Mouse (Mus musculus): ENCODE data around the gene Mrpl4.
A peak's percentile ranks its signal among the peaks of the same experiment; 100 is the strongest.

The Mrpl4 gene

DNA sequence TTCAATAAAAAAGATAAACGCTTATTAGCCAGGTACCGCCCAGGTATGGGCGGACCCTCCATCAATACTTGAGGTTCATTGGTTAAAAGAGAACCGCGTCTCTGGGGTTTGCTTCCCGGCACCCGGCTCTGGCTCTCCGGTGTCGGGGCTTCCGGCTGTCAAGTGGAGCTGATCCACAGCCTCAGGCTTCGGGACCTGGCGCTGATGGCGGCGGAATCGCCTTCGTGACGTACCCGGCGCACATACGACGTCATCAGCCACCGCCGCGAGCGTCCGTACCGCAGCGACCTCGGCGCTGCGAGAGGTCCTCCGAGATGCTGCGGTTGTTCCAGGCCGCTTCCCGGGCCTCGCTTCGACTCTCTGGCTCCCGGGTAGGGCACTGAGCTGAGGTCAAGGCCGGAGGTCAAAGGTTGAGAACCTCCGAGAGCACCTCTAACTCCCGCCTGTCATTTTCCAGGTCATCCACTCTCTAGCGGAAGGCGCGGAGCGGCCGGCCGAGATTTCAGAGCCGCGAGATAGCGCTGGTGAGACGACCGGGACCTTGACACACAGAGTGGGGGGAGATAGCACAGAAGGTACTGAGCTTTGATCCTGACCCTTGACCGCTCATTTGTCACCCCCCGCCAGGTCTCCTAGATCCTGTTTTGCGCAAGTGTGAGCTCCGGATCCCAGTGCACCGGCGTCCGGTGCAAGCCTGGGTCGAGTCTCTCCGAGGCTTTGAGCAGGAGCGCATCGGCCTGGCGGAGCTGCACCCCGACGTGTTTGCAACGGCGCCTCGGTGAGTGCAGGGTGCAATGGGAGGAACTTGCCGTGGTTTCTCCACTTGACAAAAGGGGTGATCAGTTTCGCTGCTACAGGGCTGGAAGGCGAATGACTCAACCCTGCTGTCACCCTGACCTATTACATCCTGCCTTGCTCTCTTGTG lies at the start of gene Mrpl4:
Gene Mrpl4, plus strand, starts transcription at position 112 of the 925 bp plus-strand sequence.
- DNase-seq (ENCODE audit: low spot score) = peak; percentile 93

DNA sequence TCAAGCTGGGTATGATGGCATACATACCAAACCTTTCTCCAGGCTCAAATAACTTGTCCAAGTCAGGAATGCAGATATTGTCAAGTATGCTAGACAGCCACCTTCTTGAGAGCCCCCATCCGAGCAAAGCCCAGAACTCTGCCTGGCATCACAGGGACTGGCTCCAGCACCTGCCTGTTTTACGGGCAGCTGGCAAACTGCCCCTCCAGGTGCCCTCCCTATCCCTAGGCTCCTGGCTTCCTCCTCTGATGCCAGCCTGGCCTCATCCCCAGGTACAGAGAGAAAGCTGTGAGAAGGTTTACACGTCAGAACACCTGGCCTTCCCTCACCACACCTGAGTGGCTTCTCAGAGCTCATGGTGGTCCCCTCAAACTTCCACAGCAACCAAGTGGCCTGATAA lies 45.5 kb upstream of the Mrpl4 start:
- no peak for DNase-seq (ENCODE audit: low spot score)

DNA sequence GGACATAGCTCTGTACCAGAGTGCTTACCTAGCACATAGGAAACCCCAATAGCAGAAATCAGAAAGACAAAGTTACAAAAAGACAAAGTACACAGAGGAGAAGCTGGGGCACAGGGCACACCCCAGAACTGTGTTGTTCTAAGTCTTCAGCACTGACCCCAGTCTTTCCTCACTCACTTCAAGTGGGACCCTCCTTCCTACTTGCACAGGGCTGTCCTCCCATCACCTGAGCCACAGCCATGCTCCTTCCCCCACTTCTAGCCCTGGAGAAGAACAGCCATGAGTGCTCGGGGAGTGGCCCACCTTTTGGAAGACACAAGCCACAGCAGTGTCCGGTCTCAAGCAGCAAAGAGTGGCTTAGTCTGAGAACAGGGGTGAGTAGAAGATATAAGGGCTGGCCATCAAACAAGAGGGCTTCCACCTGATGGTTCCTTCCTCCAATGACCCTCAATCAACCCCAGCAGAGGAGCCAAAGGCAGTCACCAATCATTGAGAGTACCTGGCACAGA lies 43.1 kb upstream of the Mrpl4 start, which contains the start of gene Dnmt1:
Gene Dnmt1, minus strand, starts transcription at position 459 of the 509 bp plus-strand sequence.
- DNase-seq (ENCODE audit: low spot score) = no peak

DNA sequence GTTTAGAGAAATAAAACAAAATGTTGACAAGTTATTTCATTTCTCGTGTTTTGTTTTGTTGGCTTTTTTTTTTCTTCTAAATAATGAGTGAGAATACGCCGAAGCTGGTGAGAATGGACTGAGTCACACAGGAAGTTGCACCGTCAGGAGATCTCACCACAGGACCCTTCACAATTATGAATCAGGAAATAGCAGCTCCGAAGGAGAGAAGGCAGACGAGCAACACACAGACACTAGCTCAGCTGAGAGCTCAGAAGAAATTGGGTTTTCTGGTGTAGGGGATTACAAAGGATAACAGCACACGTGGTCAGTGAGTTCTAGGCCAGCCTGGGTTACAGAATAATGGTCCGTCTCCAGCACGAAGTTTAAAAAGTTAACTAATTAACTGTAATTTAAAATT lies 41.0 kb upstream of the Mrpl4 start:
- no peak for DNase-seq (ENCODE audit: low spot score)

DNA sequence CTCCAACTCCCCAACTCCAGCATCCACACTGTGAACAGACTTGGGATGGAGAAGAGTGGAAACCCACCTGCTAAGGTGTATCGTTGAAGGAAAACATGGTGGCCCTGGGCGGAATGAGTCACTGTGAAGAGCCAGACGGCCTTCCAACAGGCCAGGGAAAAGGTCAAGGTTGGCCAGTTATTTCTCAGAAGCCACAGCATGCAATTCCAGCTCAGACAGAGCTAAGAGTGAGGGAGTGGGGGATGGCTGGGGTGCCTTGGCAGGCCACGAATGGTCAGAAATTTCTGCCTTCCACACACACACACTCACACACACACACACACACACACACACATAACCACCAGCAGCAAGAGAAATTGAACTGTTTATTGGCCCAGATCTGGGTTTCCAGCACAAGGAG lies 36.9 kb upstream of the Mrpl4 start:
- no peak for DNase-seq (ENCODE audit: low spot score)

DNA sequence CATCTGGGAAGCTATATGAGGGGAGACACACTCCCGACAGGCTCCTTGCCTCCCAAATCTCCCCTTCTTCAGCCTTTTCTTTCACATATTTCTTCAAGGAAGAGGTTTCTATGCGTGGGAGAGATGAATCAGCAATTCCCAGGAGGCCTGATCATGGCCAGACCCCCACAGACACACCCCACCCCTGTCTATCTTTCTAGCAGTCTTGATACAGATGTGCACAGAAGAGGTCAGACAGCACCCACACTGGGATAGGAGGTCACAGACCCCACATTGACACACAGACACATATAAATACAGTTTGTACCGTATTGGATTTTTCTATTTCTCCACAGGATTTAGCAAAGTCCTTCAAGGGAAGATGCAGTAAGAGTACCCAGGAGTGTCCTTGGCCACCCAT lies 36.5 kb upstream of the Mrpl4 start:
- no peak for DNase-seq (ENCODE audit: low spot score)

DNA sequence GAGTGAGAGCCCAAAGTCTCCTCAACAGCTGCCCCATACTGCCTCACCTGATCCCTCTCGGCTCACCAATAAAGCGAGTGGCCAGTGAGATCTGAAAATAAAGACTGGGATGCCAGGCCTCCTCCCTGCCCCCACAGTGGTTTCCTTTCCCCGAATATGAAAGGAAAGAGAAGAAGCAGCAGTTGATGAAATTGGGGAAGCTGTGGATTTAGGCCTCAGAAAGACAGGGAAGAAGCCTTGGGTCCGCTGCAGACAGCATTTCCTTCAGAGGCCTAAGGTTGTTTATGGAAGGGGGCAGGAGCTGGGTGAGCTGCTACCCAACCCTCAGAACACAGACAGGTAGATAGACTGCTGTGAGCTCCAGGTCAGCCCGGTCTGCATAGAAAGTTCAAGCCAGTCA lies 35.8 kb upstream of the Mrpl4 start:
- DNase-seq (ENCODE audit: low spot score) = no peak

DNA sequence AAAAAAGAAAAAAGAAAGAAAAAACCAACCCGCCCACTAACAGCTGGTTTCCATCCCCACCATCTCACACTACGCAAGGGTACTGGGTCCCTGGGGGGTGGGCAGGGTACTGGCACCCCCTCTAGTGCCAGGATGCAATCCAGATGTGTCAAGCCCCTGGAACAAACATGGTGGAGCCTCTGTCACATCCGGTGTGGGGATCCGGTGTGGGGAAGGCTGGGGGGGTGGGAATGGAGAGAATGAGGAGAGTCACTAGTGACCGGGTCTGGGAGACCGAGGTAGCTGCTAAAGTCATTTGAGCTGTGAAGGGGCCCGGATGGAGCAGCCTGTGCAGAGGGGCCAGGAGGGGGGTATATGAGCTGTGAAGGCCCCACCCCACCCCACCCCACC lies 30.8 kb upstream of the Mrpl4 start:
- DNase-seq (ENCODE audit: low spot score) = no peak

DNA sequence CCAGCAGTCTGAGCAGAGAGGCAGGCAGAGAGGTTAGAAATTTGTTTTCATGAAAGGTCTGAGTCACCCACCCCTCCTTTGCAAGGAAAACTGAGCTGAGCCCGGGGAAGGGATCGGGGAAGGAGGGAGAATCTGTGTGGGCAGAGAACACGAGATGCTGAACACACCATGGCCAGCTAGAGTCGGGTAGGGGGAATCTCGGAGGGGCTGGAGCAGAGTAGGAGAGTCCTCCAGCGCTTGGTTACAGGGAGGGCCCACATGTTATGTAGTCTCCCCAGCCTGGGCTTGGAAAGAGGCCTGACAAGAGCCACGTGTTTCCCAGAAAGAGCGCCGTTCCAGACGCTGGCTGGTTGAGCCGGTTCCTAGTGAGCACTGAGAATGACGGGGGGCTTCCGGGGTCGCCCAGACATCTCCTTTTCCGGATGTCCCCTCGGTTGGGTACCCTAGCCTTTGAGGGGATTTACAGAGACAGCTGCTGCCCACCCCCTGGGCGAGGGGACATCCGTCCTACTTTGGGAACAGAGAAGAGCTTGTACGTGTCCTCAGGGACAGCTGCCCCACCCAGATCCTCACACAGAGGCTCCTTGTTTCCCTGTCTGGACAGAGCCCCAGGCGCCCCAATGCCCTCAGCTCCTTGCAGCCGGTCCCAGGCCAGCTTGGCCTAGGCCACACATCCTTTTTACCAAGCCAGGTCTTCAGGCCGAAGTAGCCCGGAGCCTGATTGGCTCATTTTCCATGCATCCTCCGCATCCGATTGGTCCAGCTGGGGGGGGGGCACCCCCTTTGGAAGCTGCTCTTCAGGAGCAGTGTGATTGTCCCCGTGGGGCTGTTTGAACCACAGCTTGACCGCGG lies 30.2 kb upstream of the Mrpl4 start:
- DNase-seq (ENCODE audit: low spot score) = no peak

DNA sequence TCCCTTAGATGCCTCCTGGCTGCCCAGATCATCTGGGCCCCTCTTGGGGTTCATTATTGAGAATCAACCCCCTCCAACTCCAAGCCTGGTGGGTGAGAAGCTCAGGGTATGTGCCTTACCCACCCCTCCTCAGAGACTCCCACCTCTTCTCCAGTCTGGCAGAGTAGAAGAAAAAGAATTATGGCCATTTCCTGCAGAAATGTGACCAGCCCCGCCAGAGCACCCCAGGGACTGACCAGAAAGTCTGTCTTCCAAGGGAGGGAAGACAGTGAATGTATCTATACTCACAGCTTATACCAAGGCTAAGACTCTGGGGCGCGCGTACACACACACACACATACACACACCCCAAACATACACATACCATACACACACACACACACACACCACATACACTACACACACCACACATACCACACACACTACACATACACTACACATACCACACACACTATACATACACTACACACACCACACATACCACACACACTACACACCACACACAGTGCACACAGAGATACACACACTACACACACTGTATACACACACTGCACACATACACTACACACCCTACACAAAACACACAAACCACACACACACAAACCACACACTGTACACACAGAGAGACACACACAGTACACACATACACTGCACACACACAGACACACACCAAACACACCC lies 29.4 kb upstream of the Mrpl4 start:
- DNase-seq (ENCODE audit: low spot score) = no peak

DNA sequence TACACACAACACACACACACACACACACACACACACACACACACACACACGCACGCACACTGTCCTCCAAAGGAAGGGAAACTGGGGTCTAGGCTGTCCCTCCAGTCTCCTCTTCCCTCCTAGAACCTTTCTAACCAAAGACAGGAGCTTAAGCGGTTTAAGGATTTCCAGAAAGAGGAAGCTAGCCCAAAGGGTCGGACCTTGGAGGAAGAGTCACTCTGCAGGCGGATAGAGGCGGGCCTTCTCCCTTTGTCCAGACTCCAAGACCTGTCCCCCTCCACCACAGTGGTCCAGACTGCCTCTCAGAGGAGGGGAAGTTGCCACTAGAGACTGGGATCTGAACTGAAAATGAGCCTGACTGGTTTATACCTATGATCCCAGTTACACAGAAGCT lies 28.9 kb upstream of the Mrpl4 start:
- no peak for DNase-seq (ENCODE audit: low spot score)

DNA sequence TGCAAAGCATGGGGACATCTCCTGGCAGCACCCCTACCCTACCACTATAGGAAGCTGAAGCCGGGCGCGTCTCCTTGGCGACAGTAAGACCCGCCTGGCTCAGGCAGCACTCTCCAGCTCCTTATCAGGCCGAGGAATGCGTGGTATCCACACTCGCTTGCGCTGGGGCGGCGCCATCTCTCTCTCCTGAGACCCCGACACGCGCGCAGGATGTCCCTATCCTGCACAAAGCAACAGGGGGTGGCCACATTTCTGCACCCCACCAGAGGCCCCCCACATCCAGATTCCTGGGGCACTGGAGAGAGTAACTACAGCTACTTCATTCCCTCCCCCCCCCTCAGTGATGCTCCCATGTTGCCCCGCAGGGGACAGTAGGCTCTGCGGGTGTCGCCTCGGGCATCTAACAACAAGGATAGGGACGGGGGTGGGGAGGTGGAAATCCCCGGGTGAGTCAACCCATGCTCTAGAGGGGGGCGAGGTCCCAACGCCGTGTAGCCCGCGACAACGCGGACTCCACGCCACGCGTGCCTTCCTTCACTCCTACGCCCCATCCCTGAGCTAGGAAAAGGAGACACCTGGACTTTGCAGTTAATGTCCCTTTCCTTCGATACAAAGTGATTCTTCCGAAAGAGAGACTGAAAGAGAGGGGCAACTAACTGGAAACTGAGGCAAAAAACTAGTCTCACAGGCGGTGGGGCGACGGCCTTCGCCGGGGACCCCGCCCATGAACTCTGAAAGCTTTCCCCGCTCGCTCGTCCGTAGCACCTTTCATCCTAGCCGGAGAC lies 26.9 kb upstream of the Mrpl4 start:
- DNase-seq (ENCODE audit: low spot score) = peak; percentile 71

DNA sequence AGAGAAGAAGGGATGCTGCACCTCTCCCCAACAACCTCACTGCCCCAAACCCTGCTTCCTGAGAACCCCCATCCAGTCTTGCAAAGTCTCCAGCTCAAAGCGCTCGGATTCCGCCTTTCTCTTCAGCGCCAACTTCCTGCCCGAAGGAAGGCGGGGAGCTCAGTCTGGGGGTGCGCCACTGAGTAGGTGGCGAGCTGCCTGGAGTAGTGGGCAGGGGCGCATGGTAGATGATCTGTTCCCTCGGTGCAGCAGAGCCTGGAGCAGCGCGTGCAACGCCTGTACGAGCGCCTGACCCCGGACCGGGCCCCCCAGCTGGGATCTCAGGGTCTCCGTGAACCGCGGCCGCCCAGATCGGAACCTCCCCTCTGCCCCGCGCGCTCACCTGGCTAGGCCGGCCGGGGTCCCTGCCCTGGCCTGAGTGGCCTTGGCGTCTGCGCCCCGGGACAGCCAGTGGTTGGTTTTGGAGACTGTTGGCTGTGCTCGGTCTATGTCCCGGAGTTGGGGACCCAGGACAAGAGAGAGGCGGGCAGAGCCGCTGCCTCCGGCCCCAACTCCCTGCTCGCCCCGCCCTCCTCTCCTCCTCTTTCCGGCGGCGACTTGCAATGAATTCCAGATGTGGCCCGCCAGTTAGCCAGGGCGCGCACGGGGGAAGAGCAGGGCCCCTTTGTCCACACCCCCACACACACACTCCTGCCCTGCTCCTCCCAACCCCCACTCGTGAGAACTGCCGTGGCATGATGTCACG lies 26.1 kb upstream of the Mrpl4 start, which contains the start of gene S1pr2:
Gene S1pr2, minus strand, starts transcription at position 566 of the 745 bp plus-strand sequence.
- DNase-seq (ENCODE audit: low spot score) = peak; percentile 89

DNA sequence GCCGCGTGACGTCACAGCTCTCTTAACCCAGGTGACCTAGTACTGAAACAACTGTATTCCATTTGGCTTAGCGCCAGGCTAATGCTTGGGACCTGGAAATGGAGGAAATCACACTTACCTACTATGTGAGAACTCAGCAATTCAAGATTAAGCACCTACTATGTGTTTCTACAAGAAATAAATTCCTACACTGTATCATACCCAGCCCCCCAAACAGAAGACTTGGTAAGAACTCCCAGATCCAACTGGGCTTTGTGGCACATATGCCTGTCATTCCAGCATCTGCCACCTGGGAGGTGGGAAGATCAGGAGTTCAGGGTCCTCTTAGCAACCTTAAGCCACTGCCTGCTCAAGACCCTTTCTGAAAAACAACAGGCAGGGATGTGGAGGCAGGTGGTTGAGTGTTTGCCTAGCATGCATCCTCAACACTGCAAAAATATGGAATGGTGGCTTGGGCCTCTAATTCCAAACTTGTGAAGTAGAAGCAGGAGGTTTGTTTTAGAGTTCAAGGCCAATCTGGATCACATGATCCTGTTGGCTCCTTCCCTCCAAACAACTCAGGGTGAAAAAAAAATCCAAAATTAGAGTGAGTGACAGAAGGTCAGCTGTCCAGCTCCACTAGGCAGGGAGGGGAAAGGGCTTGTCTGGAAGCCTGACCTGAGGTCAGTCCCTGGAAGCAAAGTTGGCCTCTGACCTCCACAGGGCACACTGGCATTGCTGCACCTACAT lies 25.4 kb upstream of the Mrpl4 start:
- no peak for DNase-seq (ENCODE audit: low spot score)

DNA sequence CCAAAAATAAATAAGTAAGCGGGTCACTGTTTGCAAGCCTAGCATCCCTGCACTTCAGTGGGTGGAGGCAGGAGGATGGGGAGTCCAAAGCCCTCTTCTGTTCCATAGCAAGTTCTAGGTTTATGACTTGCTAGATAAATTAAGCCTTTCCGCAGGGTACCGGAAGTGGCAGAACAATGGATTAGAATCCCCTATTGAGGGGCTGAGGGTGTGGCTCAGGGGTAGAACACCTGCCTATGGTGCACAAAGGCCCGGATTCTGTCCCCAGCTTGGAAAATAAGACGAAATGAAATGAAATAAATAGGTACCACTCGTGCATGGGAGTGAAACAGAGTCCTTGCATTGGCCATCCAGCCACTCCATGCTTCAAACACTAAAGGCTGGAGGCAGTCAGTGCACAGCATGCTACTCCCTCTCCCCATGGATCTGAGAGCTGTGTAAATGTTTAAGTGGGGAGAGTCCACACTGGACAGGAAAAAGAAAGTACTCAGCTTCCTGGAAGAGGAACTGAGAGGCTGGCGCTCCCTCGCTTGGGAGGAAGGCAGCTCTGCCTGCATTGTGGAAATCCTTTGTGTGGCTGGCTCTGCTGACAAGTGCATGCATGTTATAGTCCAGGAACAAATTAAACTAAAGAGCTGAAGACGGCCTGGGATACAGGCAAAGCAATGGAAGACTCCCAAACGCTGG lies 24.0 kb upstream of the Mrpl4 start:
- DNase-seq (ENCODE audit: low spot score) = no peak

DNA sequence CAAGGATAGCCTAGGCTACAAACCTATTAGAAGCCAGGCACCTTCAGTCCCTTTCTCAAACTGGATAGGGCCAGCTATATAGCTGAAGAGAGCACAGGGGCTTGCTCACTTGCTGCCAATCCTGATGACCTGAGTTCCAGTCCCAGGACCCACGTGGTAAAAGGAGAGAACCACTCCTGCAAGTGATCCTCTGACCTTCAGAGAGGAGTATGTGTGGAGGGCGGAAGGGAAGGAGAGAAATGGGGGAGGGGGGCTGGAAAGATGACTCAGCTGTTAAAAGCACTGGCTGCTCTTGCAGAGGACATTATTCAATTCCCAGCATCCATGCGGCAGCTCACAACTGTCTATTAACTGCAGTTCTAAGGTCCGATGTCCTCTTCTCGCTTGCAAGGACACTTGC lies 23.4 kb upstream of the Mrpl4 start:
- no peak for DNase-seq (ENCODE audit: low spot score)

DNA sequence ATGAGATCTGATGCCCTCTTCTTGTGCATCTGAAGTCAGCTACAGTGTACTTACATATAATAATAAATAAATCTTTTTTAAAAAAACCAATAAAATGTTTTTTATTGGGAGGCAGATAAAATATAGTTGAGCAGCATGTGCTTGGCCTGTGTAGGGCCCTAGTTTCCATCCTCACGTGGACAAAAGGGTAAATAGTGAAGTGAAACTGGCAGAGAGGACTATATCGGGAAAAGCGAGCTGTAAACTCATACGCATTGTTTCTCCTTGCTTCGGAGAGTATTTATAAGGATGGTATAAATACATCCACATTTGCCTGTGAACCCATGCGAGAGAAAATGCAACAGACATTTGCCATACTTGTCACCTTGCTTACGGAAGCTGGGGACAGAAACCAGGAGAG lies 22.8 kb upstream of the Mrpl4 start:
- no peak for DNase-seq (ENCODE audit: low spot score)

DNA sequence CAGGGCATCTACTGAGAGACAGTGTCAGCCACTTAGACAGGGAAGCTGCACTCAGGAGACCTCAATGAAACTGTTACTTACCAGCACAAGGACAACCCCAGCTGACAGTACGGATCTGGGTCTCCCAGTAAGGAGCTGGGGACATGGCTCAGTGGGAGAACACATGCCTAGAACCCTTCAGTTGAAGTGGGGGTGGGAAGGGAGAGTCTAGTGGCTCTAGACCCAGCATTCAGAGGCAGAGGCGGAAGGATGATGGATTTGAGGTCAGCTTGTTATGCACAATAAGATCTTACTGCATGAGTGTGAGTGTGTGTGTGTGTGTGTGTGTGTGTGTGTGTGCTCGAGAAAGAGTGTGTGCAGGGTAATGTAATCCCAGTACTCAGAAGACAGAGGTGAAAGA lies 20.4 kb upstream of the Mrpl4 start:
- no peak for DNase-seq (ENCODE audit: low spot score)

DNA sequence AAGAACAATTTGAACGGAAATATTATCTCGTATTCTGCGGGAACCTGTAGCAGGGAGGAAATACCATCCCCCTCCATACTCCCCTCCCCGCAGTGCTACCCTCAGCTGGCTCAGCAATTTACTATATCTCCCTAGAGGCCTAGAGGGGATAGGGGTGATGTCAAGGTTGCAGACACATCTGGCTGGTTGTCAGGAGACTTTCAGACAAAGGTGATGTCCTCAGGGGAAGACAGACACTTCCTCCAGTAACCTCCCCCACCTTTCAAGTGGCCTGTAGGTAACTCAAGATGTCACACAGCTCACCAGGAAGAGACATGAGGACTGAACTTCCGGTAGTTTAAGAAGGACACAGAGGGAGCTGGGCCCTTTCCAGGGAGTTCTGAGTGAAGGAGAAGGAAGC lies 19.4 kb upstream of the Mrpl4 start:
- DNase-seq (ENCODE audit: low spot score) = no peak
